Mouse (Mus musculus): ENCODE measurements at regions not wholly inside any gene's neighbourhood (a gene's known extent, or its start where the extent isn't known, plus 50 kb on each side); places are given as distances from the start of the nearest gene placed in this dataset.

- Histone ChIP-seq H3K27me3 (ENCODE audit: control insufficient read depth, insufficient read depth, low read length) (no peaks in the 10 kb centered on the region), H3K9ac (replicated peaks; ENCODE audit: low read depth, low read length) (no peak overlapping the region), H3K4me2 (ENCODE audit: low read depth, low read length) (no peak overlapping the region), H3K4me3 (ENCODE audit: low read depth, low read length) (no peak overlapping the region), H3K9me3 (replicated peaks; ENCODE audit: control insufficient read depth, low read length) (no peaks in the 10 kb centered on the region), H3K27ac (ENCODE audit: low read depth) (no peak overlapping the region), H3K4me1 (ENCODE audit: control insufficient read depth, insufficient read depth) (no peaks in the 10 kb centered on the region), H3K36me3 (replicated peaks; ENCODE audit: control insufficient read depth, insufficient read depth, low read length) (no peaks in the 10 kb centered on the region)
- ATAC-seq (ENCODE audit: insufficient read depth, low read depth), result no peak
- DNase-seq (ENCODE audit: low spot score), result no peak
- 67% methylated on average over 1 of the region's 1 CpGs for WGBS
- no peak for TF ChIP-seq EP300 (IDR thresholded peaks at IDR 0.05; ENCODE audit: low read depth)
Observed at GRCm38 (mm10) chr12:10266201-10266600, 103.6 kb upstream of the Nt5c1b start.

- DNase-seq (ENCODE audit: low spot score) (no peak), ATAC-seq (ENCODE audit: insufficient read depth, low read depth) (no peak)
- Histone ChIP-seq H3K9me3 (replicated peaks; ENCODE audit: control insufficient read depth, low read length) (no peaks in the 10 kb centered on the region), H3K4me2 (ENCODE audit: low read depth, low read length) (no peak overlapping the region), H3K27me3 (ENCODE audit: control insufficient read depth, insufficient read depth, low read length) (no peaks in the 10 kb centered on the region), H3K9ac (replicated peaks; ENCODE audit: low read depth, low read length) (no peak overlapping the region), H3K4me1 (ENCODE audit: control insufficient read depth, insufficient read depth) (no peaks in the 10 kb centered on the region), H3K36me3 (replicated peaks; ENCODE audit: control insufficient read depth, insufficient read depth, low read length) (no peaks in the 10 kb centered on the region), H3K27ac (ENCODE audit: low read depth) (no peak overlapping the region), H3K4me3 (ENCODE audit: low read depth, low read length) (no peak overlapping the region)
- WGBS, result 79% methylated on average over 5 of the region's 5 CpGs
- TF ChIP-seq CTCF (IDR thresholded peaks at IDR 0.05; ENCODE audit: low read depth), result no peak
Observed at GRCm38 (mm10) chr12:10272038-10272437, 97.7 kb upstream of the Nt5c1b start.

DNA sequence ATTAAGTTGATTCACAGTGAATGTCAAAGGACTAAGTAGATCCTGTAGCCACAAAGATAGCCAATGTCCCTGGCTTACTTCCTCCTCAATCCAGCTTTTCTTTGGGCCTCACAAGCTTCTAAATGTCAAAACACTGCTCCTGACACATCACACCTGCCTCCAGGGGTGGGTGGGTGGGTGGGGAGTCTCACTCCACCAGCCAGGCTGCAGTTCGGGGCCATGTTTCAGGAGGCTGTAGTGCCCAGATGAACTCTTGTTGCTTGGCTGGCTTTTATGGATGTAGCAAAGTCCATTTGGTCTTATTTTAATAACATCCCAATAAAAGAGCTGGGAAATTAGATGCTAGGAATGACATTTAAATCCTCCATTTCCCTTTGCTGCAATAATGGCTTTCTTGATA, 94.5 kb upstream of the Nt5c1b start:
- ATAC-seq (ENCODE audit: insufficient read depth, low read depth) (no peak), DNase-seq (ENCODE audit: low spot score) (no peak)
- no peak overlapping the region for H3K9ac ChIP-seq (replicated peaks; ENCODE audit: low read depth, low read length)
- TF ChIP-seq EP300 (IDR thresholded peaks at IDR 0.05; ENCODE audit: low read depth), result no peak
- no peak for TF ChIP-seq CTCF (IDR thresholded peaks at IDR 0.05; ENCODE audit: low read depth)
- WGBS, result 71% methylated on average over 1 of the region's 1 CpGs
- no peak overlapping the region for H3K27ac ChIP-seq (ENCODE audit: low read depth)
- H3K27me3 ChIP-seq (ENCODE audit: control insufficient read depth, insufficient read depth, low read length), result no peaks in the 10 kb centered on the region
- no peak overlapping the region for H3K4me3 ChIP-seq (ENCODE audit: low read depth, low read length)
- H3K36me3 ChIP-seq (replicated peaks; ENCODE audit: control insufficient read depth, insufficient read depth, low read length), result no peaks in the 10 kb centered on the region
- H3K9me3 ChIP-seq (replicated peaks; ENCODE audit: control insufficient read depth, low read length), result no peaks in the 10 kb centered on the region
- no peak overlapping the region for H3K4me2 ChIP-seq (ENCODE audit: low read depth, low read length)
- no peaks in the 10 kb centered on the region for H3K4me1 ChIP-seq (ENCODE audit: control insufficient read depth, insufficient read depth)

GRCm38 (mm10) chr12:10292646-10293045, 77.1 kb upstream of the Nt5c1b start:
- Histone ChIP-seq H3K4me2 (ENCODE audit: low read depth, low read length) (no peak overlapping the region), H3K27me3 (ENCODE audit: control insufficient read depth, insufficient read depth, low read length) (no peaks in the 10 kb centered on the region), H3K36me3 (replicated peaks; ENCODE audit: control insufficient read depth, insufficient read depth, low read length) (no peaks in the 10 kb centered on the region), H3K9me3 (replicated peaks; ENCODE audit: control insufficient read depth, low read length) (no peaks in the 10 kb centered on the region), H3K4me3 (ENCODE audit: low read depth, low read length) (no peak overlapping the region), H3K9ac (replicated peaks; ENCODE audit: low read depth, low read length) (no peak overlapping the region), H3K27ac (ENCODE audit: low read depth) (no peak overlapping the region), H3K4me1 (ENCODE audit: control insufficient read depth, insufficient read depth) (no peaks in the 10 kb centered on the region)
- WGBS, result 74% methylated on average over 4 of the region's 4 CpGs
- TF ChIP-seq EP300 (IDR thresholded peaks at IDR 0.05; ENCODE audit: low read depth) (no peak), CTCF (IDR thresholded peaks at IDR 0.05; ENCODE audit: low read depth) (no peak)
- DNase-seq (ENCODE audit: low spot score) (no peak), ATAC-seq (ENCODE audit: insufficient read depth, low read depth) (no peak)

GRCm38 (mm10) chr12:10305970-10306369, 63.8 kb upstream of the Nt5c1b start:
- H3K9ac ChIP-seq (replicated peaks; ENCODE audit: low read depth, low read length), result no peak overlapping the region
- no peaks in the 10 kb centered on the region for H3K36me3 ChIP-seq (replicated peaks; ENCODE audit: control insufficient read depth, insufficient read depth, low read length)
- H3K27ac ChIP-seq (ENCODE audit: low read depth), result no peak overlapping the region
- no peaks in the 10 kb centered on the region for H3K9me3 ChIP-seq (replicated peaks; ENCODE audit: control insufficient read depth, low read length)
- no peaks in the 10 kb centered on the region for H3K4me1 ChIP-seq (ENCODE audit: control insufficient read depth, insufficient read depth)
- no peaks in the 10 kb centered on the region for H3K27me3 ChIP-seq (ENCODE audit: control insufficient read depth, insufficient read depth, low read length)
- TF ChIP-seq EP300 (IDR thresholded peaks at IDR 0.05; ENCODE audit: low read depth) (no peak), CTCF (IDR thresholded peaks at IDR 0.05; ENCODE audit: low read depth) (no peak)
- no peak for ATAC-seq (ENCODE audit: insufficient read depth, low read depth)
- no peak overlapping the region for H3K4me3 ChIP-seq (ENCODE audit: low read depth, low read length)
- no peak for DNase-seq (ENCODE audit: low spot score)
- no peak overlapping the region for H3K4me2 ChIP-seq (ENCODE audit: low read depth, low read length)

Data from heart, postnatal 0 days (tissue).